Mouse (Mus musculus) stomach, embryonic 16.5 days (tissue): Measurements from ENCODE around the gene Cd24a. TPM values are rescaled to one million over a fixed set of nuclear protein-coding genes. Genes with fewer than 3 reads are reported as not detected.

Source experiments
- ATAC-seq: fragments of 200-750 bp; cut with Nextera tagmentation; 2 replicates; pipeline ENCODE4 v1.8.0; 2017; ENCODE audit warnings: moderate number of reproducible peaks, moderate TSS enrichment; ENCODE audit not compliant: insufficient read depth, low FRiP score
- H3K27ac ChIP-seq: fragments of 300-500 bp; sonication (generic); 2 replicates; pipeline ENCODE4 v1.5.1; 2014; ENCODE audit warnings: low read length
- H3K27me3 ChIP-seq: fragments of 300-500 bp; sonication (generic); 2 replicates; pipeline ENCODE4 v1.6.1; 2014; ENCODE audit warnings: low read length, control low read depth, mixed read lengths; ENCODE audit not compliant: control insufficient read depth, insufficient read depth
- H3K36me3 ChIP-seq: fragments of 300-500 bp; sonication (generic); 2 replicates; pipeline ENCODE4 v1.6.1; 2014; ENCODE audit warnings: low read length; ENCODE audit not compliant: control insufficient read depth, insufficient read depth
- H3K4me1 ChIP-seq: fragments of 300-500 bp; sonication (generic); 2 replicates; pipeline ENCODE4 v1.6.1; 2014; ENCODE audit warnings: low read length, control low read depth, mixed read lengths; ENCODE audit not compliant: control insufficient read depth, insufficient read depth
- H3K4me2 ChIP-seq: fragments of 300-500 bp; sonication (generic); 2 replicates; pipeline ENCODE4 v1.6.1; 2014; ENCODE audit warnings: low read depth, low read length, mixed read lengths
- H3K4me3 ChIP-seq: fragments of 300-500 bp; sonication (generic); replicated peaks from 2 replicates; pipeline ENCODE4 v1.5.1; 2014; ENCODE audit warnings: mild to moderate bottlenecking, low read length
- H3K9ac ChIP-seq: fragments of 300-500 bp; sonication (generic); 2 replicates; pipeline ENCODE4 v1.6.1; 2014; ENCODE audit warnings: low read length
- H3K9me3 ChIP-seq: fragments of 300-500 bp; sonication (generic); replicated peaks from 2 replicates; pipeline ENCODE4 v1.6.1; 2016; ENCODE audit warnings: low read length, control low read depth; ENCODE audit not compliant: control insufficient read depth
- WGBS: fragments of 180-500 bp; shearing (Covaris S2); extraction: QIAGEN DNeasy Blood & Tissue Kit; methylation state at CpG from one replicate; pipeline ENCODE4 v1.1.7; 2014; 5-methylcytosine and 5-hydroxymethylcytosine counted together
- polyA plus RNA-seq: library from polyadenylated mRNA; unstranded; fragments of >200 nt; fragmentation: Nextera tagmentation; extraction: Ambion mirVana; gene quantifications from 2 replicates; pipeline ENCODE4 v1.2.1, GENCODE M21; 2015

Gene Cd24a
- polyA plus RNA-seq, 1 experiment from 2014 or later: 328 TPM

GRCm38 (mm10) chr10:43609507-43609906 is 31.4 kb downstream of the Cd24a start:
- 73% methylated on average over 5 of the region's 5 CpGs for whole genome bisulfite sequencing
- Histone ChIP-seq H3K4me3 (no peak overlapping the region), H3K27me3 (no peaks in the 10 kb centered on the region), H3K9me3 (no peaks in the 10 kb centered on the region), H3K4me1 (no peaks in the 10 kb centered on the region), H3K27ac (no peak overlapping the region), H3K36me3 (no peaks in the 10 kb centered on the region), H3K9ac (no peak overlapping the region), H3K4me2 (no peak overlapping the region)
- peak; percentile 51 for ATAC-seq

- no peaks in the 10 kb centered on the region for H3K9me3 ChIP-seq
- ATAC-seq: 0 out of 2 replicates have a peak, but pooled peaks have one; percentile 60
- H3K27me3 ChIP-seq: no peaks in the 10 kb centered on the region
- WGBS: 69% methylated on average over 2 of the region's 2 CpGs
- no peak overlapping the region for H3K9ac ChIP-seq
- H3K4me1 ChIP-seq: no peaks in the 10 kb centered on the region
- no peak overlapping the region for H3K4me3 ChIP-seq
- H3K27ac ChIP-seq: no peak overlapping the region
- no peaks in the 10 kb centered on the region for H3K36me3 ChIP-seq
- no peak overlapping the region for H3K4me2 ChIP-seq
These were observed 31.9 kb downstream of the Cd24a start for GRCm38 (mm10) chr10:43609958-43610357.

GRCm38 (mm10) chr10:43611081-43611480 is 33.0 kb downstream of the Cd24a start:
- no peak for ATAC-seq
- H3K27me3 ChIP-seq: no peaks in the 10 kb centered on the region
- no peak overlapping the region for H3K4me2 ChIP-seq
- H3K9ac ChIP-seq: no peak overlapping the region
- no peaks in the 10 kb centered on the region for H3K4me1 ChIP-seq
- no peaks in the 10 kb centered on the region for H3K9me3 ChIP-seq
- no peak overlapping the region for H3K27ac ChIP-seq
- H3K4me3 ChIP-seq: no peak overlapping the region
- no peaks in the 10 kb centered on the region for H3K36me3 ChIP-seq

GRCm38 (mm10) chr10:43619059-43619531 is 41.0 kb downstream of the Cd24a start:
- H3K36me3 ChIP-seq: no peaks in the 10 kb centered on the region
- no peaks in the 10 kb centered on the region for H3K9me3 ChIP-seq
- H3K27me3 ChIP-seq: no peaks in the 10 kb centered on the region
- ATAC-seq: no peak
- no peak overlapping the region for H3K4me3 ChIP-seq
- peak overlapping the region; percentile 27; the same call in 1 of the 2 replicates for H3K4me2 ChIP-seq
- WGBS: 11% methylated on average over 6 of the region's 6 CpGs
- peak overlapping the region; percentile 39; the same call in 1 of the 2 replicates for H3K9ac ChIP-seq
- H3K27ac ChIP-seq: no peak overlapping the region
- H3K4me1 ChIP-seq: peaks cover 9% of the 10 kb centered on the region

- 70% methylated on average over 2 of the region's 2 CpGs for WGBS
- Histone ChIP-seq H3K4me3 (no peak overlapping the region), H3K9ac (no peak overlapping the region), H3K4me1 (peaks cover 9% of the 10 kb centered on the region), H3K27ac (no peak overlapping the region), H3K4me2 (no peak overlapping the region), H3K36me3 (no peaks in the 10 kb centered on the region), H3K9me3 (no peaks in the 10 kb centered on the region), H3K27me3 (no peaks in the 10 kb centered on the region)
- ATAC-seq: no peak
These were observed 41.9 kb downstream of the Cd24a start for GRCm38 (mm10) chr10:43619939-43620338.

- H3K9ac ChIP-seq: no peak overlapping the region
- H3K4me2 ChIP-seq: no peak overlapping the region
- no peak overlapping the region for H3K4me3 ChIP-seq
- no peak for ATAC-seq
- peaks cover 8% of the 10 kb centered on the region for H3K4me1 ChIP-seq
- H3K27ac ChIP-seq: no peak overlapping the region
- H3K9me3 ChIP-seq: no peaks in the 10 kb centered on the region
- no peaks in the 10 kb centered on the region for H3K27me3 ChIP-seq
- no peaks in the 10 kb centered on the region for H3K36me3 ChIP-seq
- WGBS: 92% methylated on average over 8 of the region's 8 CpGs
These were observed 45.4 kb downstream of the Cd24a start for GRCm38 (mm10) chr10:43623510-43623909.

DNA sequence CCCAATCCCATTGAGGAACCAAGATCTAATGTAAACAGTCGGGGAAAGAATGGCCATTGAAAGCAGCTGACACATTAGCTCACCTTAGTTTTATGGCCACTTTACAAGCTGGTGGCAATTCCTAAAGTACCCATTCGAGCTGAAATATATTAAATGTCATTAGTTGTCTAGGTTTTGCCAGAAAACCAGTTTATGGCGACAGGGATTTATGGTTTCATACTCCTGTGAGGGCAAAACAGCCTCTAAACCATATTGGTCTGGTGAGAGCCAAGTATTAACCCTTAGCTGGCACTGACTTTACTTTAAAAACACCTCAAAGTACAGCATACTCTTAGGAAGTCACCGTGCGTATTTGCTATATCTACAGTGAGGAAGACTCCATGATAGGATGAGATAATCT is 46.3 kb downstream of the Cd24a start:
- Histone ChIP-seq H3K9me3 (no peaks in the 10 kb centered on the region), H3K4me3 (no peak overlapping the region), H3K9ac (no peak overlapping the region), H3K4me2 (no peak overlapping the region), H3K4me1 (peaks cover under 1% of the 10 kb centered on the region; the same call in 1 of the 2 replicates), H3K27ac (no peak overlapping the region), H3K36me3 (no peaks in the 10 kb centered on the region), H3K27me3 (no peaks in the 10 kb centered on the region)
- no peak for ATAC-seq
- WGBS: 70% methylated on average over 5 of the region's 5 CpGs

DNA sequence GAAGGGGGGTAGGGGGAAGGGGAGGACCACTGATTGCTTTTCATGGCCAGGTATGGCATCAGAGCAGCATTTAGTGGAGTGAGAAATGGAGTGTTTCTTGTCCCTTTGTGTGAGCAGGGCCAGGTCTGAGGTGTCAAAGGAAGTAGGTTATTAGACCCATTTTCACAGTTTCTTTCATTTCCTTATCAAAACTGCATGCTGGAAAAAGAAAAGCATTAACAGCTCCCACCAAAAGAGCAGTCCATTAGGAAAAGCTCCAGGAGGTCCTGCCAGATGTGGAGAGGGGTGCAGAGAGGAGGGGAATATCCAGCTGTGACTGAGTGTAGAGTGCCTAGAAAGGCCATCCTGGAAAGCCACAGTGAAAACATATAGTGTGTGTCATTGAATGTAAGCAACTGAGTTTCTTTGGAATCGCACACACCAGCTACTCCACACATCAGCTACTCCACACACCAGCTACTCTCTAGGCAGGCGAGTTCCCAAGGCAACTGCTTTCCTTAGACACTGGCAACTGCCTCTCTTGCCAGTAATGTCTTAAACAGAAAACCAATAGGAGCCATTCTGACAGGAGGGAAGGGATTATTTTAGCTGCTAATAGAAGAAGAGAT is 46.8 kb downstream of the Cd24a start:
- Histone ChIP-seq H3K9me3 (no peaks in the 10 kb centered on the region), H3K4me1 (no peaks in the 10 kb centered on the region), H3K36me3 (no peaks in the 10 kb centered on the region), H3K4me3 (no peak overlapping the region), H3K9ac (no peak overlapping the region), H3K27ac (no peak overlapping the region), H3K27me3 (no peaks in the 10 kb centered on the region), H3K4me2 (no peak overlapping the region)
- no peak for ATAC-seq
- 52% methylated on average over 2 of the region's 2 CpGs for WGBS

- no peak overlapping the region for H3K4me2 ChIP-seq
- no peaks in the 10 kb centered on the region for H3K36me3 ChIP-seq
- H3K27me3 ChIP-seq: no peaks in the 10 kb centered on the region
- ATAC-seq: no peak
- no peak overlapping the region for H3K4me3 ChIP-seq
- H3K9me3 ChIP-seq: no peaks in the 10 kb centered on the region
- WGBS: 61% methylated on average over 2 of the region's 2 CpGs
- H3K9ac ChIP-seq: no peak overlapping the region
- no peak overlapping the region for H3K27ac ChIP-seq
- no peaks in the 10 kb centered on the region for H3K4me1 ChIP-seq
These were observed 47.5 kb downstream of the Cd24a start for GRCm38 (mm10) chr10:43625578-43625977.
